Comparison of ENCODE assay signal across 17 mouse cellular contexts in genomic region chr4:153360868-153361545, GRCm38 (mm10).
A peak's percentile ranks its signal among the peaks of the same experiment; 100 is the strongest.
DNase-seq lines count a peak whose midpoint lies in the region; ATAC-seq and TF ChIP-seq lines count a peak whose summit lies in the region.
"Had no signal": no experiment of that assay in that cellular context is flagged by ENCODE, and none has a peak within 500 bp of the region (broad histone marks: within the 10 kb centered on the region; RNA-seq: fewer than 3 reads in every experiment).

No protein-coding gene starts in this region.

- TF ChIP-seq EP300 in heart, adult 2 months (IDR thresholded peaks at IDR 0.05; ENCODE audit: insufficient read depth, low read depth, low read length) = no peak

- no peak overlapping the region for H3K4me2 ChIP-seq in embryonic facial prominence, embryonic 14.5 days (ENCODE audit: low read depth, low read length)
- no peak overlapping the region for H3K4me2 ChIP-seq in hindbrain, embryonic 13.5 days
- H3K4me2 ChIP-seq: embryonic facial prominence, embryonic 12.5 days; forebrain, embryonic 15.5 days; midbrain, embryonic 12.5 days; stomach, embryonic 15.5 days had no signal

- intact Hi-C loops in heart, adult 2 months (cut with DNase I) = no loop called here

- 45% methylated on average over 13 of the region's 13 CpGs for WGBS in embryonic facial prominence, embryonic 14.5 days
- WGBS in embryonic facial prominence, embryonic 10.5 days = 67% methylated on average over 13 of the region's 13 CpGs
- WGBS in hindbrain, embryonic 13.5 days = 38% methylated on average over 13 of the region's 13 CpGs
- 41% methylated on average over 13 of the region's 13 CpGs for WGBS in heart, adult 2 months

- no peak for TF ChIP-seq POLR2A in heart, adult 2 months (IDR thresholded peaks at IDR 0.05; ENCODE audit: insufficient read depth, low read depth, low read length)

- no peaks in the 10 kb centered on the region for H3K9me3 ChIP-seq in embryonic facial prominence, embryonic 14.5 days (ENCODE audit: control insufficient read depth, low read length)
- H3K9me3 ChIP-seq in embryonic facial prominence, embryonic 10.5 days = no peaks in the 10 kb centered on the region
- H3K9me3 ChIP-seq in hindbrain, embryonic 13.5 days = no peaks in the 10 kb centered on the region
- H3K9me3 ChIP-seq: embryonic facial prominence, embryonic 12.5 days; forebrain, embryonic 15.5 days; midbrain, embryonic 12.5 days; stomach, embryonic 15.5 days had no signal

- ATAC-seq in embryonic facial prominence, embryonic 14.5 days (ENCODE audit: low read depth) = no peak
- no peak for ATAC-seq in hindbrain, embryonic 13.5 days (ENCODE audit: low FRiP score)
- ATAC-seq: forebrain, embryonic 15.5 days had no signal

- no peak for TF ChIP-seq CTCF in heart, adult 2 months (IDR thresholded peaks at IDR 0.05)

- H3K27ac ChIP-seq in embryonic facial prominence, embryonic 14.5 days (replicated peaks; ENCODE audit: low read depth, low read length) = no peak overlapping the region
- H3K27ac ChIP-seq in embryonic facial prominence, embryonic 10.5 days (replicated peaks) = no peak overlapping the region
- H3K27ac ChIP-seq in hindbrain, embryonic 13.5 days = peak overlapping the region; percentile 40; the same call in 1 of the 2 replicates
- no peak overlapping the region for H3K27ac ChIP-seq in heart, adult 2 months
- H3K27ac ChIP-seq: embryonic facial prominence, embryonic 12.5 days; forebrain, embryonic 15.5 days; liver, embryonic 14.5 days; midbrain, embryonic 12.5 days; stomach, embryonic 15.5 days had no signal

- no peaks in the 10 kb centered on the region for H3K36me3 ChIP-seq in embryonic facial prominence, embryonic 14.5 days (ENCODE audit: control insufficient read depth, insufficient read depth, low read length)
- H3K36me3 ChIP-seq in embryonic facial prominence, embryonic 10.5 days (replicated peaks) = no peaks in the 10 kb centered on the region
- H3K36me3 ChIP-seq in hindbrain, embryonic 13.5 days = no peaks in the 10 kb centered on the region
- H3K36me3 ChIP-seq in heart, adult 2 months (ENCODE audit: control insufficient read depth, insufficient read depth, low read length) = no peaks in the 10 kb centered on the region
- H3K36me3 ChIP-seq: embryonic facial prominence, embryonic 12.5 days; forebrain, embryonic 15.5 days; midbrain, embryonic 12.5 days; stomach, embryonic 15.5 days had no signal

- H3K27me3 ChIP-seq in embryonic facial prominence, embryonic 14.5 days (replicated peaks; ENCODE audit: control insufficient read depth, insufficient read depth, low read length) = no peaks in the 10 kb centered on the region; the same call in 1 of the 2 replicates
- no peaks in the 10 kb centered on the region for H3K27me3 ChIP-seq in embryonic facial prominence, embryonic 10.5 days (replicated peaks; ENCODE audit: low read depth, poor library complexity, severe bottlenecking)
- 0 out of 2 replicates have a peak, but pooled peaks cover 3% of the 10 kb centered on the region for H3K27me3 ChIP-seq in hindbrain, embryonic 13.5 days
- no peaks in the 10 kb centered on the region for H3K27me3 ChIP-seq in heart, adult 2 months (ENCODE audit: control insufficient read depth, insufficient read depth, low read length)
- H3K27me3 ChIP-seq: embryonic facial prominence, embryonic 12.5 days; forebrain, embryonic 15.5 days; stomach, embryonic 15.5 days had no signal

- DNase-seq in embryonic facial prominence, embryonic 14.5 days (ENCODE audit: low spot score) = peak; percentile 16
- DNase-seq in embryonic facial prominence, embryonic 10.5 days (ENCODE audit: low spot score) = no peak
- peak; percentile 29 for DNase-seq in Muller cell, postnatal 12 days (ENCODE audit: inconsistent ontology term)
- DNase-seq in cerebellum, adult 9-10 months = peak; percentile 68
- DNase-seq in heart, adult 2 months = no peak
- no peak for DNase-seq in gastrocnemius, postnatal 4 days (ENCODE audit: low spot score in 2 of 2)
- no peak for DNase-seq in kidney, postnatal 25 days
- DNase-seq: B cell, adult 2 months; gastrocnemius, postnatal 14 days; kidney, adult 11 months; lung, postnatal 14 days had no signal

- H3K79me2 ChIP-seq in heart, adult 2 months (replicated peaks; ENCODE audit: control insufficient read depth, insufficient read depth, low read length) = no peaks in the 10 kb centered on the region

- H3K9ac ChIP-seq in embryonic facial prominence, embryonic 14.5 days (ENCODE audit: low read depth, low read length) = no peak overlapping the region
- no peak overlapping the region for H3K9ac ChIP-seq in hindbrain, embryonic 13.5 days
- H3K9ac ChIP-seq in heart, adult 2 months (ENCODE audit: low read depth, low read length) = no peak overlapping the region
- H3K9ac ChIP-seq: embryonic facial prominence, embryonic 12.5 days; forebrain, embryonic 15.5 days; liver, embryonic 14.5 days; midbrain, embryonic 12.5 days; stomach, embryonic 15.5 days had no signal

- H3K4me1 ChIP-seq in embryonic facial prominence, embryonic 14.5 days (ENCODE audit: control insufficient read depth, insufficient read depth, low read length) = no peaks in the 10 kb centered on the region
- H3K4me1 ChIP-seq in embryonic facial prominence, embryonic 10.5 days = 0 out of 2 replicates have a peak, but pooled peaks cover 5% of the 10 kb centered on the region
- H3K4me1 ChIP-seq in hindbrain, embryonic 13.5 days (replicated peaks) = peaks cover 33% of the 10 kb centered on the region
- no peaks in the 10 kb centered on the region for H3K4me1 ChIP-seq in heart, adult 2 months (ENCODE audit: control insufficient read depth, insufficient read depth, low read length)
- H3K4me1 ChIP-seq: embryonic facial prominence, embryonic 12.5 days; stomach, embryonic 15.5 days had no signal

- no peak overlapping the region for H3K4me3 ChIP-seq in embryonic facial prominence, embryonic 14.5 days (ENCODE audit: low read depth, low read length)
- H3K4me3 ChIP-seq in embryonic facial prominence, embryonic 10.5 days = no peak overlapping the region
- H3K4me3 ChIP-seq in hindbrain, embryonic 13.5 days = no peak overlapping the region
- no peak overlapping the region for H3K4me3 ChIP-seq in heart, adult 2 months
- H3K4me3 ChIP-seq: embryonic facial prominence, embryonic 12.5 days; forebrain, embryonic 15.5 days; midbrain, embryonic 12.5 days; stomach, embryonic 15.5 days had no signal

Comparison
In these comparisons a context has a peak if more than half of its experiments do, and no peak if none do; other contexts are left out.
1. DNase-seq: peak in embryonic facial prominence, embryonic 14.5 days (single experiment), Muller cell, postnatal 12 days (single experiment) and cerebellum, adult 9-10 months (single experiment); none in embryonic facial prominence, embryonic 10.5 days (single experiment), heart, adult 2 months (0 of 2), gastrocnemius, postnatal 4 days (0 of 2) and kidney, postnatal 25 days (0 of 2).